Mouse (Mus musculus) spleen, adult 2 months (tissue): ENCODE measurements around the gene Gm42421.

Experiments used
- CTCF ChIP-seq: fragments of 200-500 bp; IDR thresholded peaks from 2 replicates; pipeline ENCODE4 v1.5.1; 2011; ENCODE audit warnings: mild to moderate bottlenecking, inconsistent platforms; ENCODE audit not compliant: insufficient read depth, insufficient read length, insufficient replicate concordance; ENCODE audit errors: extremely low read depth
- POLR2A ChIP-seq: fragments of 200-500 bp; IDR thresholded peaks from 2 replicates; pipeline ENCODE4 v1.6.1; 2011; ENCODE audit warnings: low read depth, low read length, inconsistent platforms

GRCm38 (mm10) chr5:143966671-143967070, 38.7 kb downstream of the Gm42421 start:
- TF ChIP-seq CTCF = no peak
- TF ChIP-seq POLR2A = no peak
